Mouse (Mus musculus): ENCODE data around the gene Ahcyl2.
A peak's percentile ranks its signal among the peaks of the same experiment; 100 is the strongest.
"Not testable (repeated sequence)": the region's sequence is repeated elsewhere in the genome, so short reads cannot be mapped to it uniquely, and the experiment has no call there.

Ahcyl2 gene

DNA sequence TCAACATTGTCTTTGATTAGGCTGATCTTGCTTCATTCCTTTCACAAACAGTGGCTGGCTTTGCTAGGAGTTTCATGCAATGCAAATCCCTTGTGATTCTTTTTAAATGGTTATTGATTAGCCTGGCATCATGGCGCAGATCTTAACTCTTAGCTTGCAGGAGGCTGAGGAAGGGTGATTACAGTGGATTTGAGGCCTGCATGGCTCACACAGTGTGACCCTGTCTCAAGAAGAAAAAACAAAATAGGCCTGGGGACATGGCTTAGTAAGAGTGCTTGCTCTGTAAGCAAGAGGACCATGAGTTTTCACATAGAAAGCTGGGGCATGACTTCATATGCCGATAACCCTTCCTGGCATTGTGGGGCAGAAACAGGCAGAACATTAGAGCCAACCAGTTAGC lies 47.8 kb downstream of the Ahcyl2 start:
- no peak for DNase-seq (ENCODE audit: low read depth)

DNA sequence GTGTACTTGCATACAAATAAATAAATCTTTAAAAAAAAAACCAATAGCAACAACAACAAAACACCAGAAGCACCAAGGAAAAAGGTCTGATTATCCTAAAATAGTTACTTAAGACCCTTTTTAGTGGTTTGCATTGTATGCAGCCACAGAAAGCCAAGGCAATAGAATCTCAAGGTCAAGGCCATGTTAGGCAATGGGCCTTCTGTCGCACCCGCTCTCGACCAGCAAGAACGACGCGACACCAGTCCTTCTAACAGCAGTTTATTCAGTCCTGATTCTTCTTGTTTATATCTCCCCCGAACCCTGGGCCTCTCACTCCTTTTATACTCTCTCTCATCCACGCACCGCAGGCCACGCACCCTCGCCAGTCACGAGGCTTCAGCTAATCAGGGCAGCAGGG lies 48.6 kb downstream of the Ahcyl2 start:
- not testable (repeated sequence) for DNase-seq (ENCODE audit: low read depth)

DNA sequence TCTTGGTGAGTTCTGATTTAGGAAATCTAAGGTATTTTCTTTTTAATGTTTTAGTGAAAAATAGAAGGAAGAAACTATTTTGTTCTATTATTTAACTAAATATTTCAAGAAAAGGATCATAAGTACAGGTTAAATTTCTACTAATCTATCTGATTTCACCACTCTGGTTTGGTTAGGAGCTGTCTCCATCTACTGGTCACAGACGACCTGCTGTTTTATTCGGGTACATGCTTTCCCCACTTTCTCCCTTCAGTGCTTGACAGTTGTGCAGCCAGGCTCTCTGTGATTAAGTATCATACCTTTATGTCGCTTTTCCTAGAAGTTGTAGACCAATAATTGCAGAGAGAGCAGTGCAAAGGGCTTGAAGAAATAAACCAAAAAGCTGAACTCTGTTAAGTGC lies 51.5 kb downstream of the Ahcyl2 start:
- DNase-seq (ENCODE audit: low read depth), result peak; percentile 73

DNA sequence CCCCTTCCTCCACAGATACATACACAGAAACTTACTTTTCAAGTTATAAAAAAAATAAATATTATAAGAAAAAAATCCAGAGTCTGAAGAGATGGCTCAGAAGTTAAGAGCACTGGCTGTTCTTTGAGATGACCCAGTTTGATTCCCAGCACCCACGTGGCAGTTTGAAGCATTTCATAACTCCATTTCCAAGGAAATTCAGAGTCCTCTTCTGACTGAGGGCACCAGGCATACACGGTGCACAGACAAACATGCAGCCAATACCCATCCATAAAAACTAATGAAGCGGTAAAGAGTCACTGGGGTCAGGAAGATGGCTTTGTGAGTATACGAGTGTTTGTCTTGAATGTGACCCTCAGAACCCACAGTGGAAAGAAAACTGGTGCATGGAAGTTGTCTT lies 52.5 kb downstream of the Ahcyl2 start:
- DNase-seq (ENCODE audit: low read depth), result no peak

DNA sequence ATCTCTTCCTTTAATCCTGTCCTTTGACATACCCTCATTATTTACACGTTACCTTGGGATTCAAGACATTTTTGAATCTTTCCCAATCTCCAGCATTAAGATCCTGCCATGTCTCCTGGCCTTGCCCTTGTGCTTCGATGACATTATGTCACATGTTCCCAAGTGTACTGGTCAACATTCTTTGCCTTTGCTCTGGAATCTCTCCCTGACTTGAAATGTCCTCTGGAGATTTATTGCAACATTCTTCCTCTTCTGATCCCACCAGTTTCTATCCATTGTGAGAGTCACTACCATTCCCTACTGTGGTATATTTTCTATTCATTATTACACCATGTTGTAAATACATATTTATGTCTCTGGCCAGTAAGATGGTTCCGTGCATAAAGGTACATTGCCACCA lies 53.1 kb downstream of the Ahcyl2 start:
- no peak for DNase-seq (ENCODE audit: low read depth)

DNA sequence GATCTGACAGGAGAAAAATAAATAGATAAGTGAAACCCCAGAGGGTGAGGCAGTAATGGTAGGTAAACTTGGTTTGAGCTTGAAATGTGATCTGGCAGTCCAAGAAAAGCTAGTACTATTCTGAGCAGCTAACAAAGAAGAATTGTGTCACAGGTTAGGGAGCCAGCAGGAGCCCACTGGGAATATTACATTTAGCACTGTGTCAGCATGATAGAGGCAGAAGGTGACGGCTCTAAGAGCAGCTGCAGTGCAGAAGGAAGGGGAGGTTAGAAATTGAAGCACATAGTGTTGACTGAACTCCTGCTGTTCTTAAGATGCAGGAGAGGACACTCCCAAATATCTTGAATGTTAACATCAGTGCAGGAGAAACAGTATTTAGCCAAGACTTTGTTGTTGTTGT lies 54.0 kb downstream of the Ahcyl2 start:
- DNase-seq (ENCODE audit: low read depth), result no peak

DNA sequence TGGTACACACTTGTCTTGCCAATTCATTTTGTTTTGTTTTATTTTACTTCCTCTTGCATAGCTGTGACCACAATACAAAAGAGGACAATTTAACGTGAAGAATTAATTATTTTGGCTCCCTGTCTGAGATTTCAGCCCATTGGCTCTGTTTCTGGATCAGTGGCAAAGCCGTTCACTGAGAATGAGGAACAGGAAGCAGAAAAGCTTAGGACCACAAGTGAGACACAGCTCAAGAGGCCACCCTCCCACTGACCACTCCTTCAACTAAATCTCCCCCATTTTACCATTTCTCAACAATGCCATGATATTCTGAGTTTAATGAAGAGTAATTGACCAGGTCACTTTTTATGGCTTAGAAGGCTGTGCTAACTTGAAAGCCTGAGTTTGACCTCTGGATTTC lies 57.5 kb downstream of the Ahcyl2 start:
- peak; percentile 43 for DNase-seq (ENCODE audit: low read depth)

DNA sequence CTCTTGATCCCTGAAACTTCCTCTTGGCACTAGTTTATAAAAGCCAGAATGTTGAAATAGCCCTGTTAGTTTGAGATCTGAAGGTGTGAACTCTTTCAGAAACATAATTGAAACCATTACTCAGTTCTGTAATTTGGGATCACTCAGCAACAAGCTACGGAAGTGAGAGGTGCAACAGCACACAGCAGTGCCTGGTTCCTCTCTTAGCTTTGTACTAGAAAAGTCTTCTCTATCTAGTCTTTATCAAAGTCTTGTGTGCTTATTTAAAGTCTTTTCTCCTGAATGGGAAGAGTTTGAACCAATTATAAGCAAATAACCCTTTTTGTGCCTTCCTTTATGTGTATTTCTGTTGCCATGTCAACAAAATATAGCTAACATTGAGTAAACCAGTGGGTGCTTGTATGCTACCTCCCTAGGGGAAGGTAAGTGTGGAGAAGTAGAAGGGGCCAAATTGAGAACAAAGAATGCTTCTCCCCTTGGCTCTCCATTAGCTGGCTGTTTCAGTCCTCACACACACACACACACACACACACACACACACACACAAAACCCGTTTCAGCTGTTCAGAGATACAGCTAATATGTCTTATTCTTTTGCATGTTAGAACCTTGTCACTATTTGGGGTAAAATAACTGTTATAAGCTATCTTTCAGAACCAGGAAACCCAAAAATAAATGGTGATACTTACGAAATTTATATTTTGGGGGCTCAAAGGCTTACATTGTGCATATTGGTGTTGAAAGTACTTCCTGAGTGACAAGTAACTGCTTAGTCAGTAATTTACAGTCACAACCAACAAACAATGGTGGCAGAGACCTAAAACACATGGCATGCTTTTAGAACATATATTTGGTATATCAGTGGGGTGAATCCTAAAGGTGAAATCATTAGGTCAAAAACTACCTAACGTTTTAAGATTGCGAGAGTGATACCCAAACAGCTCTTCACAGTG lies 59.8 kb downstream of the Ahcyl2 start:
- peak; percentile 46 for DNase-seq (ENCODE audit: low read depth)

DNA sequence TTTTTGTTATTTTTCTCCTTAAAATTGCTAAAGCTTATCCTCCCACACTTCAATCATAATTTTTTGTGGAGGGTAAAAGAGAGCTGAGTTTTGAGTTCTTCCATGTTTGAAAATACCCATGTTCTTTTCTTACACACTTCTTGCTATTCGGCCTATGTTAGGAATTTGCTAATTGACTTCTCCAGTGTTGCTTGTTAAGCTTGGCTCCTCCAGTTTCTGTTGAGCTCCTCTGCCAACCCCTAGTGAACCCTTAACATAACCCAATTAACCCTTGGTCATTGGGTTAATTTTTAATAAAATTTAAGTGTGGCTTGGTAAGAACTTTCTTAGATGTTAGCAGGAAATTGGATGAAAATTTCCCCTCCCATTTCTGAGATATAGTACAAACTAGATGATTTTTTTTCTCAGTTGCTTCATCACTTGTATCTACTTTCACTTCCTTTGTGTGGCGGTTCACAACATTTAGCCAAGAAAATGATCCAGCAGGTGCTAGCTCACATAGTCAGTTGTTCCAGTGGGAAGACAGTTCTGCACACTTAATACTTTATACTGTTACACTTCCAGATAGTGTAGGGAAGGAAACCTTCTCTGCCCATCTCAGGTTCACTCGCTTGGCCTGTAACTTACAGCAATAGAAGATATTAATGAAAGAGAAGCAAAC lies 60.9 kb downstream of the Ahcyl2 start:
- peak; percentile 33 for DNase-seq (ENCODE audit: low read depth)

DNA sequence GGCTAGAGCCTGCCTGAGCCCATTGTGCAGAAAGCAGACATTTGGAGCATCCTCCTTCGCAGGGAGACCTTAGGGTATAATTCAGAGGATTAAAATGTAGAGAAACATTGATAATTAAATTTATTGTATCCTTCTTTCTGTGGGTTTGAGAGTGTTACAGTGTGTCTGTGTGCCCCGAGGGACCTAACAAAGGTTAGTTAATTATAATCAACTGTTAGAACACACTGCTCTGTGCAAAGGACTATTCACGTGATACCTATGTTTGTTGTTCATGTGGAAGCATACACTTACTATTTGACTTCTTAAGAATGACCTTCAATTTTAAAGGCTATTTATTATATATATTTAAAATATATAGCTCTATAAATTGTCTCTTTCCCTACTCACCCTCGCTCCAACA lies 64.5 kb downstream of the Ahcyl2 start:
- DNase-seq (ENCODE audit: low read depth), result no peak

DNA sequence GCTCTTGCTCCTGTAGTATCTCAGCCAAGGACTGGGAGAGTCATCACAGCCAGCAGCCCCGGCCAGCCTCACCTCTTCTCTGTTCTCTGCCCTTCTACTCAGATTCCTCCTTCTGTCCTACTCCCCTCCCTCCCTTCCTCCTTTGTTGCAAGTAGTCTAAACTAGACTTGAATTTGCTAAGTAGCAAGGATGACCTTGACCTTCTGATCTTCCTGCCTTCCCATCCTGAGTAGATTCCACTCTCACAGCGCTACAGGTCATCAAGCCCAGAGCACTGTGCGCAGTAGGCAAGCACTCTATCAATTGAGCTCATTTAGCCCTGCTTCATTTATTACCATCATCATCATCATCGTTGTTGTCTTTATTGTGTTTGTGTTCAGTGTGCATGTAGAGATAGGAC lies 65.3 kb downstream of the Ahcyl2 start:
- peak; percentile 22 for DNase-seq (ENCODE audit: low read depth)

DNA sequence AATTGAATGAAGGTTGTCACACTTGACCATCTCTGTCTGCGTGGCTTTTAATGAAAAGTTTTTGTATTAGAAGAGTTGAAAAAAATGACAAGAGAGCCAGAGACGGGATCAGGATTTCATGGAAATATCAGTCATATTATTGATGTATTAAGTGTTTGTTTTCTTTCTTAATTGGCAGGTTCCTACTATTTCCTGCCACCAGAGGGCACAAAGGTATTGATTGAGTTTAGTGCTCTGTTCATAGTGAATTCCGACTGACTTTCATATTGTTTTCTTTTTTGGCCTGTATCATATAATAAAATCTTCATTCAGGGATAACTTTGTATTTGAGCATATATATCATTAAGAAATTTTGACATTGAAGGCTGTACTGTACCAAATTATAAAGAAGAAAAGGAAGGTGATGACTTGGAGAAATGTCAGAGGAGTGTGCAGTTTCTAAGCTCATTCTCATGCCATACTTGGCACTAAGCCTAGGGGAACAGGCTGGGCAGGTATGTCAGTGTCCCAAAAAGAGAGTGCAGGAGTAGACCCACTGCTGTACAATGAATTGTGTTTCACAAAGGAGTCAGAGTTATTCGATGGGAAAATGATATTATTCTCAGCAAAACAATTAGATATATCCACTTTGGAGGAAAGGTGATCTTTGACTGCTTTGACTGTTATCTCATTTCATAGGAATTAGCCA lies 65.9 kb downstream of the Ahcyl2 start:
- peak; percentile 46 for DNase-seq (ENCODE audit: low read depth)

DNA sequence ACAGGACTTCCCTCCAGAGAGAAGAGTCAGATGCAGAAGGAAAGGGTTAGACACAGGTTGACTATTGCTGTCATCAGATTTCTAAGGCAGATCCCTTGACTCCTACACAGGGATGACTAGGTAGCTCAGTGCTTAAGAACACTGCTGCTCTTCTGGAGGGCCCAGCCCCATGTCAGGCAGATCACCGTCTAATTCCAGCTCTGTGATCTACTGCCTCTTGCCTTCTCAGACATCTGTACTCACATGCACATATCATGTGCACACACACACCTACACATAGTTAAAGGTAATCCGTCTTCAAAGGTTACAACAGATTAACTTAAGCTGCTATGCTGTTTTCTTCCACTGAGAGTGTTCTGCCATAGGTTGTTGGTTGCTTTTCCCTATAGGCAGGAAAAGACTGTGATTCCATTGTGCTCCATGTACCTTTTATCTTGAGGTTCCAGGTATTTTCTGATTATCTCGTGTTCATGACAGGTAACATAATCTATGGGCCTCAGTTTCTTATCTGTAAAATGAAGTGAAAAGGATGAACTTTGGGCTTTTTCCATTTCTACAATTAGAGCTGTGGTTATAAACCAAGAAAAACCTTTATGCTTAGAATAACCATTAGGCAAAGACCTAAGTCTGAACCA lies 67.8 kb downstream of the Ahcyl2 start:
- no peak for DNase-seq (ENCODE audit: low read depth)

DNA sequence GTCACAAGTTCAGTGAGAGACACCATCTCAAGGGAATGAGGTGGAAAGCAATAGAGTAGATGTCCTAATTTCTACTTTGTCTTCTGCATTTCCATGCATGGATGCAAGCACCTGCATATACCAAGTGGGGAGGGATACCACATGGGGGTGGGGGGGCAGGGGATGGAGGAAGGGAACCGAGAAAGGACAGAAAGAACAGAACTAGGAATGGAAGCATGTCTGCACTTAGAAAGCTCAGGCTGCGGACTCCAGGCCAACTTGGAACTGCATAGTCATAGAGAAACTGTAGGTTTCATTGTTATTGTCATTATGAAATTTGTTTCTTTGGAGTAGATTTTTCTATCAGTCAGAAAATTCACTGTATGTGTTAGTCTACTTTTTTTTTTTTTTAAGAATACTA lies 69.8 kb downstream of the Ahcyl2 start:
- DNase-seq (ENCODE audit: low read depth), result no peak

DNA sequence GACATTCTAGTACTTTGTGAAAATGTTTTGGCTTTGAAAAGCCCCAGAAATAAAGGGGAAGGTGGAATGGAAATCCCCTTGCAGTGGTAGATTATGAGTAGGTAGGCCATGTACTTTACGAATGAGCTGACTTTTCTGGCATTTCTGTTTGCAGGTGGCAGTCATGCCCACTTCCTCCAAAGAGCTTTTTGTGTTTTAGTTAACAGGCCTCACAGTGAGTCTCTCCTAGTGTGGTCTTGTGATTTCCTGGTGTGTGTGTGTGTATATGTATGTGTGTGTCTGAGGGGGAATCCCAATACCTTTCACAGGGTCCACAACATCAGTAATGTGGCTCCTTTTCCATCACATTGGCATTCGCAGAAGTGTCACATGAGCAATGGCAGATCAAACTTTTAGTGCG lies 70.7 kb downstream of the Ahcyl2 start:
- DNase-seq (ENCODE audit: low read depth), result no peak

DNA sequence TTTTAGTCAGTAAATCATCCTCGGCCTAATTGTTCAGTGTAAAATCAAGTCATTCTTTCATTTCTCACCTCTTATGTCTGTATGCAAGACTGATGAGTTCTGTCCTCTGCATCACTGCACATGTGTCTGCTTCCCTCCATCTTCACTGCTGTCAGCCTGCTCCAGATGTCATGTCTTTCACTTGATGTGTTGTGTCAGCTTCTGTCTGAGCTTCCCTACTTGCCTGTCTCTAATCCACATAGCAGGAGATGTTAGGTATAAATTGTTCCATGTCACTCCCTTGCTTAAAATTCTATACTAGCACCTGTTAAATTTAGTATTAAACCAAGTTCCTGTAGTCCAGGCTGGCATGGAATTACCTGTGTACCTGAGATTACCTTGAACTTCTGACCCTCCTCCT lies 72.2 kb downstream of the Ahcyl2 start:
- no peak for DNase-seq (ENCODE audit: low read depth)

DNA sequence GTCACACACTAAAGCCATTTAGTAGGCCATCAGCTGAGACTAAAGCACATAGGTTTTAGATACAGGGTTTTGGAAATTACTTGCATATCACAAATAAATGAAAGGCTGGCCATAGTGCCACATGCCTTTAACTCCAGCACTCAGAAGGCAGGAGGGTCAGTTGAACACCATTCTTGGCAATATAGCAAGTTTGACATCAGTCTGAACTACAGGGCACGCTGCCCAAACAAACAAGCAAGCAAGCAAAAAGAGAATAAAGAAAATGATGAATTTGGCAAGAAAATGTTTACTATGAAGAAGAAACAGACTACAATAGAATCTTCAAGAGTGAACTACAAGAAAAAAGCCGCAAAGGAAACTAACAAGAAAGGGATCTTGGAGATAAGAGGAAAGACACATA lies 73.7 kb downstream of the Ahcyl2 start:
- no peak for DNase-seq (ENCODE audit: low read depth)

DNA sequence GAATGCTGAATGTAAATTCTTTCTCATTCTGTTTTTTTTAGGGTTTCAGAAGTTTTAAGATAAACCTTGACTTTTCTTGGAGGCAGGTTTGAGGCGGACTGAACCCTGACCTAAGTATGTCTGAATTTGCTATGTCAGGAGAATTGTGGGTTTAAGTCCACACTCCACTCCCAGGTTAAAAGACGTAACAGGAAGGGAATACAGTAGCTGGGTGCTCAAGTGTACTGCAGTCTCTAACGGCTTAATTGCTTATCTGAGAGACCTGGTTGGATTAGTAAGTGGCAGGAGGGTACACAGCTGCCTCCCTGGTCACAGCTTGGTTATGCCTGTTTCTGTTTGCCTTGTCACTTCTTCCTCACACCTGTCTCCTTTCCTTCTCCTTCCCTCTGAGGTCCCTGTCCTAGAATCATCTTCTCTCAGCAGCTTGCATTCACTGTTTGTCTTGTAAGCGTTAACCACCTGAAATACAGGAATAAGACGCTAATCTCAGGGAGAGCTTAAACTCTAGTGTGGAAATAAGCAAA lies 79.9 kb downstream of the Ahcyl2 start:
- DNase-seq (ENCODE audit: low read depth), result no peak

DNA sequence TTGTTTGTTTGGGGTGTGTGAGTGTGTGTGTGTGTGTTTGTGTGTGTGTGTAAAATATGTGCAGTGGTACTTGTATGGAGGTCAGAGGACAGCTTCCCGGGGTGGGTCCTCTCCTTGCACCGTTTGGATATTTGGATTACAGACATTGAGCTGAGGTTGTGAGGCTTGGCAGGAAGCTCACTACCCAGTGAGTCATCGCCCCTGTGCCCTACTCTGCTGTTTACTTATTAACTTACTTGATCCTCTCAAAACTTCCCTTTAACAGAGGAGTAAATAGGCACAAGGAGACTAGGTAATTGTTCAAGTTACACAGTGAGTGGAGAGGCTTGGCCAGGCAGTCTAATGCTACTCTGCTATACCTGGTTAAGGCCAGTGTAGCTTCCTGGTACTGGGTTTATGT lies 81.0 kb downstream of the Ahcyl2 start:
- peak; percentile 77 for DNase-seq (ENCODE audit: low read depth)

DNA sequence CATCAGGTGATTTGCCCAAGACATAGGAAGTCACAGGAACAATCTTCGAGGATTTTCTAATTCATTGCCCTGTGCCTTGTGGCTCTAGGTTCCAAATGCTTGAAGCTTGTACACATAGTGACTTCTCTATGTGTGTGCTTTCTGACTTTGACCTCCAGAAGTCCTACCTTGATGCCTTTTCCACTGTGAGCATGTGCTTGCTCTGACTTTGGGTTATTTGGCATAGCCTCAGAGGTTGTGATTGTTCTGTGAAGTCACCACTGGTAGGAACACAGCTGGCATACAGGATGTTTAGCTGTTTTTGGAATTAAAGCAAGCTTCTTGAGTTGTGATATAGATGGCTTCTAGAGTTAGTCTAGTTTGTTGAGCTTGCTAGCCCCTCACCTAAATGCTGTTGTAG lies 82.3 kb downstream of the Ahcyl2 start:
- DNase-seq (ENCODE audit: low read depth), result no peak

DNA sequence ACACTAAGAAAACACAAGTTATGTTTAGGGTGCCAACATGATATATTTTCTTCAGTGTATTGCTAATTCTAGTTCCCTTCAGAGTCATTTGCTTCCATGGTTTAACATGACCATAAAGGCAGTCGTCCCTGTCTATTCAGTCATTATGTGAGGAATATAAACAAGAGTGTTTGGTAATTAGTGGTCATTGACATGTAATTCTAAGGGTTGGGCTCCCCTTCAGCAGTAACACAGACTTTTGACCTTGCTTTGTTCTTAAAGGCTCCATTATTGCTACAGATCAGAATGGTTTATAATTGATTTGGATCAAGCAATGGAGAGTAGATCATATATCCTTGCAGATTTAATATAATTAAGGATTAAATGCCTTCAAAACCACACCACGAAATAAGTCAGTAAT lies 82.9 kb downstream of the Ahcyl2 start:
- no peak for DNase-seq (ENCODE audit: low read depth)

DNA sequence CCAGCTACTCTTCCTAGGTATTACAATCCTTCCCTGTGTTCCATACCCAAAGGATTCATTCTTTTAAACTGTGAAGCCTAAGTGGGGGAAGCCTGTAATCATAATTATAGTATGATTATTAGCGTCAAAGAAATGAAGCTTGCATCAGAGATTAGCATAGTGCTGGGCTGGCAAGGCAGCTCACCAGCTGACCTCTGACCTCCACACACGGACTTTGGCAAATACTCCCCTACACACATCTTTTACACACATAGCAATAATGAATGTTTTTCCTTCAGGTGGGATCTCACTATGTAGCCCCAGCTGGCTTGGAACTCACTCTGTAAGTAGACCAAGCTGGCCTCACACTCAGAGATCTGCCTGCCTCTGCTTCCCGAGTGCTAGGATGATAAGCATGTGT lies 84.1 kb downstream of the Ahcyl2 start:
- no peak for DNase-seq (ENCODE audit: low read depth)
